Mouse (Mus musculus): ENCODE data around the gene Asf1a. TPM values are rescaled to one million over a fixed set of nuclear protein-coding genes. Genes with fewer than 3 reads are reported as not detected.

Gene Asf1a
- polyA plus RNA-seq (2015; fragmentation: Nextera tagmentation; extraction: Ambion mirVana) = 111 and 132 TPM in 2 replicates

GRCm38 (mm10) chr10:53596677-53597120, at the start of gene Asf1a:
Gene Asf1a, plus strand, starts transcription at chr10:53596757.

GRCm38 (mm10) chr10:53630339-53630738, 33.8 kb downstream of the Asf1a start, which contains the start of gene Mcm9:
Gene Mcm9, minus strand, starts transcription at chr10:53630439.

Other genes with a start within 250 kb of the Asf1a start
- gene Cep85l, start 216.8 kb upstream of the Asf1a start, polyA plus RNA-seq (2015; fragmentation: Nextera tagmentation; extraction: Ambion mirVana) = 3.1 and 3.9 TPM in 2 replicates
- 7.7 and 8.5 TPM in 2 replicates for gene Mcm9, start 33.7 kb downstream of the Asf1a start, polyA plus RNA-seq (2015; fragmentation: Nextera tagmentation; extraction: Ambion mirVana)
- gene Fam184a, start 154.4 kb downstream of the Asf1a start, polyA plus RNA-seq (2015; fragmentation: Nextera tagmentation; extraction: Ambion mirVana) = 1.4 and 1.8 TPM in 2 replicates